Comparison of ENCODE assay signal across 8 mouse cellular contexts in the genomic region with DNA sequence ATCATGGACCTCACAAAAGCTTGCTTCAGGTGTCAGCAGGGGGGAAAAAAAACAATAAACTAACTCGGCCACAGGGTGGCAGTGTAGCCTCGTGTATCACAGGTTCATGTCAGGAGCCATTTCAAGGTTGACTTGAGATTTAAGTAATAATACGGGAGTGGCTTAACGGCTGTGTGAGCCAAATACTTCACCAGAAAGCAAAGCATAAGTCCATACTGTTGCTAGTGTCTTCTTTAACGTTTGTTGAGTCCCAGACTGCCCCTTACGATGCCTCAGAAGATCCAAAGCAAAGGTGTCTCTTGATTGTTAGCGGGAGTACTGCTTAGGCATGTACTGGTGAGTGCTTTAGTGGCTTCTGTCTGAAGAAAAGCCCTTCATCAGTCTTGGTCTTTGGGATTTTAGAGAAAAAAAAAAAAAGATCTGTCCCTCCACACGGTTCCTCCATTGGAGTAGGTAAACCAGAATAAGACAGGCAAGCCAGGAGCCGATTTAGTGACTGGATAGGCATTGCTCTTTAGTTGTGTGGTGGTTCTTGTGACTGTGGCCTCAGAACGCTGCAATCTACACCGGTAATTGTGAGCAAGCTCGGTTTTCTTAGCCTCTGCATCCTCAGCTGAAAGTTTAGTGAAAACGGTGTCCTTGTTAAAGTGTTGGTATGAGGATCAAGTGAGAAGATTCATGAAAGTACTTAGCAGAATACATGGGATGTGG. TPM values are rescaled to one million over a fixed set of nuclear protein-coding genes. Genes with fewer than 3 reads are reported as not detected.
DNase-seq lines count a peak whose midpoint lies in the region; ATAC-seq and TF ChIP-seq lines count a peak whose summit lies in the region.

No protein-coding gene starts in this region.

- H3K9me3 ChIP-seq in forebrain, embryonic 15.5 days: no peaks in the 10 kb centered on the region
- H3K9me3 ChIP-seq in liver, postnatal 0 days (ENCODE audit: low read length): no peaks in the 10 kb centered on the region
- no peaks in the 10 kb centered on the region for H3K9me3 ChIP-seq in neural tube, embryonic 14.5 days (ENCODE audit: control insufficient read depth, low read length)

- ATAC-seq in forebrain, embryonic 15.5 days (replicated peaks): peak; percentile 69
- peak; percentile 55; the same call in 1 of the 2 replicates for ATAC-seq in liver, postnatal 0 days
- ATAC-seq in neural tube, embryonic 14.5 days (ENCODE audit: low read depth): peak; percentile 44; the same call in 1 of the 2 replicates

- no peak overlapping the region for H3K9ac ChIP-seq in forebrain, embryonic 15.5 days (replicated peaks)
- H3K9ac ChIP-seq in liver, postnatal 0 days (replicated peaks): no peak overlapping the region
- H3K9ac ChIP-seq in neural tube, embryonic 14.5 days (replicated peaks; ENCODE audit: low read depth, low read length): no peak overlapping the region

- H3K27ac ChIP-seq in forebrain, embryonic 15.5 days (replicated peaks): no peak overlapping the region
- H3K27ac ChIP-seq in liver, postnatal 0 days (ENCODE audit: low read depth): no peak overlapping the region
- H3K27ac ChIP-seq in neural tube, embryonic 14.5 days (ENCODE audit: low read depth, low read length): no peak overlapping the region
- no peak overlapping the region for H3K27ac ChIP-seq in thymus, adult 2 months (ENCODE audit: control insufficient read depth, insufficient read depth, low read length)

- no peak for TF ChIP-seq POLR2A in thymus, adult 2 months (IDR thresholded peaks at IDR 0.05; ENCODE audit: control insufficient read depth, extremely low read depth, insufficient read depth, low read length, poor library complexity)

- peak overlapping the region; percentile 13; the same call in 1 of the 2 replicates for H3K4me3 ChIP-seq in forebrain, embryonic 15.5 days
- H3K4me3 ChIP-seq in liver, postnatal 0 days (ENCODE audit: low read depth, low read length): no peak overlapping the region
- H3K4me3 ChIP-seq in neural tube, embryonic 14.5 days (ENCODE audit: low read depth, low read length): no peak overlapping the region
- no peak overlapping the region for H3K4me3 ChIP-seq in thymus, adult 2 months (ENCODE audit: control insufficient read depth, insufficient read depth, low read length)

- 34% methylated on average over 13 of the region's 13 CpGs for WGBS in forebrain, embryonic 15.5 days
- 31% methylated on average over 13 of the region's 13 CpGs for WGBS in large intestine, adult 2 months
- 22% methylated on average over 13 of the region's 13 CpGs for WGBS in liver, postnatal 0 days (ENCODE audit: insufficient replicate concordance)
- WGBS in neural tube, embryonic 14.5 days: 35% methylated on average over 13 of the region's 13 CpGs
- 18% methylated on average over 13 of the region's 13 CpGs for WGBS in thymus, adult 2 months

- H3K27me3 ChIP-seq in forebrain, embryonic 15.5 days: no peaks in the 10 kb centered on the region
- H3K27me3 ChIP-seq in liver, postnatal 0 days (ENCODE audit: insufficient read depth, low read length): no peaks in the 10 kb centered on the region
- no peaks in the 10 kb centered on the region for H3K27me3 ChIP-seq in neural tube, embryonic 14.5 days (ENCODE audit: control insufficient read depth, insufficient read depth, low read length)
- no peaks in the 10 kb centered on the region for H3K27me3 ChIP-seq in thymus, adult 2 months (ENCODE audit: control insufficient read depth, insufficient read depth, low read length)

- H3K4me2 ChIP-seq in forebrain, embryonic 15.5 days (replicated peaks): peak overlapping the region; percentile 30
- peak overlapping the region; percentile 44 for H3K4me2 ChIP-seq in liver, postnatal 0 days (ENCODE audit: low read depth, low read length)
- peak overlapping the region; percentile 12; the same call in 1 of the 2 replicates for H3K4me2 ChIP-seq in neural tube, embryonic 14.5 days (ENCODE audit: low read depth, low read length)

- no peaks in the 10 kb centered on the region for H3K36me3 ChIP-seq in forebrain, embryonic 15.5 days
- H3K36me3 ChIP-seq in liver, postnatal 0 days (replicated peaks; ENCODE audit: insufficient read depth, low read length): no peaks in the 10 kb centered on the region
- no peaks in the 10 kb centered on the region for H3K36me3 ChIP-seq in neural tube, embryonic 14.5 days (ENCODE audit: control insufficient read depth, insufficient read depth, low read length)
- no peaks in the 10 kb centered on the region for H3K36me3 ChIP-seq in thymus, adult 2 months (ENCODE audit: control insufficient read depth, insufficient read depth, low read length)

- intact Hi-C loops in heart, postnatal 14 days (cut with DNase I): no loop called here

- peak; percentile 83 for DNase-seq in ES-CJ7 (ENCODE audit: low read depth, low spot score)
- DNase-seq in cerebellum, adult 11 months: peak; percentile 62
- DNase-seq in heart, postnatal 14 days: peak; percentile 84 to 85
- peak; percentile 37 for DNase-seq in large intestine, adult 2 months (ENCODE audit: low read depth, low spot score)
- DNase-seq in liver, postnatal 0 days: peak; percentile 87
- DNase-seq in thymus, adult 2 months: peak; percentile 85

- no peak for TF ChIP-seq EP300 in liver, postnatal 0 days (IDR thresholded peaks at IDR 0.05; ENCODE audit: low read depth)

- peak; percentile 84 for TF ChIP-seq CTCF in liver, postnatal 0 days (IDR thresholded peaks at IDR 0.05; ENCODE audit: low read depth)
- TF ChIP-seq CTCF in thymus, adult 2 months (IDR thresholded peaks at IDR 0.05; ENCODE audit: borderline replicate concordance, control insufficient read depth, extremely low read depth, insufficient read depth, low read length, poor library complexity): no peak

- 0 out of 2 replicates have a peak, but pooled peaks cover 5% of the 10 kb centered on the region for H3K4me1 ChIP-seq in forebrain, embryonic 15.5 days
- no peaks in the 10 kb centered on the region for H3K4me1 ChIP-seq in liver, postnatal 0 days (ENCODE audit: insufficient read depth)
- no peaks in the 10 kb centered on the region for H3K4me1 ChIP-seq in neural tube, embryonic 14.5 days (ENCODE audit: control insufficient read depth, insufficient read depth, low read length)
- H3K4me1 ChIP-seq in thymus, adult 2 months (replicated peaks; ENCODE audit: control insufficient read depth, insufficient read depth, low read length): peaks cover 8% of the 10 kb centered on the region

RNA-seq across cellular contexts. Expression of a gene that starts 30.2 kb away (rescaled TPM):
- 2.2 and 2.3 TPM in 2 replicates for polyA plus RNA-seq in forebrain, embryonic 15.5 days (2015; fragmentation: Nextera tagmentation; extraction: Ambion mirVana)
- total RNA-seq in heart, postnatal 14 days (2021): 1 to 10 TPM in 1 of 2 experiments, under 1 TPM in 1; 1.00 to 1.8 TPM
- 0.10 and 0.33 TPM in 2 replicates for polyA plus RNA-seq in large intestine, adult 2 months (2012; rRNA removed)
- 0.11 and 0.41 TPM in 2 replicates for polyA plus RNA-seq in liver, postnatal 0 days (2015; fragmentation: Nextera tagmentation; extraction: Ambion mirVana)
- 1.2 and 3.3 TPM in 2 replicates for polyA plus RNA-seq in neural tube, embryonic 14.5 days (2014; fragmentation: Nextera tagmentation; extraction: Ambion mirVana)
- polyA plus RNA-seq in thymus, adult 2 months (2012; rRNA removed): 0.44 and 0.79 TPM in 2 replicates

Comparison
In these comparisons a context has a peak if more than half of its experiments do, and no peak if none do; other contexts are left out.
1. DNase-seq: peak in every context shown above with its lines; median percentile 87 in liver, postnatal 0 days; 85 in thymus, adult 2 months; 84 in heart, postnatal 14 days; 83 in ES-CJ7; 62 in cerebellum, adult 11 months; 37 in large intestine, adult 2 months.